Mouse (Mus musculus) limb, embryonic 12.5 days (tissue): ENCODE data around the gene Tfrc. TPM values are rescaled to one million over a fixed set of nuclear protein-coding genes. Genes with fewer than 3 reads are reported as not detected.
A peak's percentile ranks its signal among the peaks of the same experiment; 100 is the strongest.

Source experiments
- ATAC-seq: fragments of 200-750 bp; cut with Nextera tagmentation; 2 replicates; pipeline ENCODE4 v1.8.0; 2017; ENCODE audit warnings: low read depth, moderate TSS enrichment; ENCODE audit not compliant: insufficient number of reproducible peaks, insufficient read depth, low FRiP score, low TSS enrichment
- H3K27ac ChIP-seq: fragments of 300-500 bp; sonication (generic); 2 replicates; pipeline ENCODE4 v1.5.1; 2016; ENCODE audit warnings: mild to moderate bottlenecking, moderate library complexity
- H3K27me3 ChIP-seq: fragments of 300-500 bp; sonication (generic); 2 replicates; pipeline ENCODE4 v1.6.1; 2016; ENCODE audit warnings: mild to moderate bottlenecking, moderate library complexity
- H3K36me3 ChIP-seq: fragments of 300-500 bp; sonication (generic); 2 replicates; pipeline ENCODE4 v1.6.1; 2016; ENCODE audit warnings: mild to moderate bottlenecking, moderate library complexity
- H3K4me1 ChIP-seq: fragments of 300-500 bp; sonication (generic); replicated peaks from 2 replicates; pipeline ENCODE4 v1.6.1; 2016
- H3K4me2 ChIP-seq: fragments of 300-500 bp; sonication (generic); 2 replicates; pipeline ENCODE4 v1.6.1; 2016; ENCODE audit warnings: mild to moderate bottlenecking, moderate library complexity
- H3K4me3 ChIP-seq: fragments of 300-500 bp; sonication (generic); replicated peaks from 2 replicates; pipeline ENCODE4 v1.5.1; 2016; ENCODE audit warnings: mild to moderate bottlenecking
- H3K9ac ChIP-seq: fragments of 300-500 bp; sonication (generic); replicated peaks from 2 replicates; pipeline ENCODE4 v1.6.1; 2016; ENCODE audit warnings: mild to moderate bottlenecking, moderate library complexity
- H3K9me3 ChIP-seq: fragments of 300-500 bp; sonication (generic); 2 replicates; pipeline ENCODE4 v1.6.1; 2016; ENCODE audit warnings: mild to moderate bottlenecking, moderate library complexity
- WGBS: fragments of 180-500 bp; shearing (Covaris S2); methylation state at CpG from one replicate; pipeline ENCODE4 v1.1.7; 2016; 5-methylcytosine and 5-hydroxymethylcytosine counted together
- polyA plus RNA-seq: library from polyadenylated mRNA; unstranded; fragments of >200 nt; fragmentation: Nextera tagmentation; extraction: Ambion mirVana; gene quantifications from 2 replicates; pipeline ENCODE4 v1.2.1, GENCODE M21; 2016

Gene Tfrc
- polyA plus RNA-seq, 1 experiment from 2014 or later, result 40.7 TPM

GRCm38 (mm10) chr16:32613269-32613834, 4.6 kb downstream of the Tfrc start:
- Histone ChIP-seq H3K9ac (no peak overlapping the region), H3K9me3 (no peaks in the 10 kb centered on the region), H3K4me3 (no peak overlapping the region), H3K4me2 (no peak overlapping the region), H3K4me1 (peaks cover 12% of the 10 kb centered on the region), H3K27ac (no peak overlapping the region), H3K36me3 (peaks cover 37% of the 10 kb centered on the region), H3K27me3 (no peaks in the 10 kb centered on the region)
- WGBS, result 85% methylated on average over 3 of the region's 3 CpGs
- ATAC-seq, result no peak

DNA sequence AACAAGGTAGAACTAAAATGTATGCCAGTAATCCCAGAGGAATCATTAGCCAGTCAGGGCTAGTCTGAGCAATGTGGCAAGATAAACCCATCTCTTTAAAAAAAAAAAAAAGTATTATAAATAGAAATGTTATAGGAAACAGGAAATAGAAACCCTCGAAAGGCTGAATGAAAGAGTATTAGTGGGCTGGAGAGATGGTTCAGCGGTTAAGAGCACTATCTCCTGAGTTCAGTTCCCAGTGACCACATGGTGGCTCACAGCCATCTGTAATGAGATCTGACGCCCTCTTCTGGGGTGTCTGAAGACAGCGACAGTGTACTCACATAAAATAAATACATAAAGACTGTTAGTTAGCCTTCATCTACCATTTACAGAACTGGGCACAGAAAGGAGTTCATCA, 5.3 kb downstream of the Tfrc start:
- WGBS, result 67% methylated on average over 4 of the region's 4 CpGs
- no peak for ATAC-seq
- H3K36me3 ChIP-seq, result peaks cover 44% of the 10 kb centered on the region
- H3K27me3 ChIP-seq, result no peaks in the 10 kb centered on the region
- H3K4me2 ChIP-seq, result no peak overlapping the region
- H3K27ac ChIP-seq, result no peak overlapping the region
- peaks cover 12% of the 10 kb centered on the region for H3K4me1 ChIP-seq
- no peak overlapping the region for H3K9ac ChIP-seq
- H3K4me3 ChIP-seq, result no peak overlapping the region
- H3K9me3 ChIP-seq, result no peaks in the 10 kb centered on the region

DNA sequence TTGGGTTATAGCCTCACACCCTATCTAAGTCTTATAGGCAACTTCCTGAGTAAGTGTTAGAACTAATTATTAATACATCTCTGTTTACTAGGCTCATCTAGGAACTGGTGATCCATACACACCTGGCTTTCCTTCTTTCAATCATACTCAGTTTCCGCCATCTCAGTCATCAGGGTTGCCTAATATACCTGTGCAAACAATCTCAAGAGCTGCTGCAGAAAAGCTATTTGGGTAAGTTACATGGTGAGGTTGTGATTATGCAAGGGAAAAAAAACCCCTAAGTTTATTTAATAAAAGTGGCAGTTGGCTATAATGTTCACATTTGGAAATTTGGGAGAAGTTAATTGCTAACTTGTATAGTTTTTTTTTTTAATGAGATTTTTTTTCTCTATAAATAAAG, 10.2 kb downstream of the Tfrc start:
- no peak overlapping the region for H3K27ac ChIP-seq
- peaks cover 86% of the 10 kb centered on the region for H3K36me3 ChIP-seq

GRCm38 (mm10) chr16:32628140-32628539, 19.4 kb downstream of the Tfrc start:
- H3K4me2 ChIP-seq, result no peak overlapping the region
- 91% methylated on average over 8 of the region's 8 CpGs for WGBS
- no peak overlapping the region for H3K27ac ChIP-seq
- H3K36me3 ChIP-seq, result peaks cover 87% of the 10 kb centered on the region
- no peaks in the 10 kb centered on the region for H3K4me1 ChIP-seq
- no peak overlapping the region for H3K4me3 ChIP-seq
- H3K9ac ChIP-seq, result no peak overlapping the region
- ATAC-seq, result no peak
- H3K27me3 ChIP-seq, result no peaks in the 10 kb centered on the region
- H3K9me3 ChIP-seq, result no peaks in the 10 kb centered on the region

More for the DNA sequence above, 10.2 kb downstream of the Tfrc start:
- no peaks in the 10 kb centered on the region for H3K9me3 ChIP-seq
- no peak overlapping the region for H3K9ac ChIP-seq
- H3K4me3 ChIP-seq, result no peak overlapping the region
- no peak for ATAC-seq
- no peak overlapping the region for H3K4me2 ChIP-seq
- 96% methylated on average over 1 of the region's 1 CpGs for WGBS
- H3K27me3 ChIP-seq, result no peaks in the 10 kb centered on the region
- H3K4me1 ChIP-seq, result no peaks in the 10 kb centered on the region

DNA sequence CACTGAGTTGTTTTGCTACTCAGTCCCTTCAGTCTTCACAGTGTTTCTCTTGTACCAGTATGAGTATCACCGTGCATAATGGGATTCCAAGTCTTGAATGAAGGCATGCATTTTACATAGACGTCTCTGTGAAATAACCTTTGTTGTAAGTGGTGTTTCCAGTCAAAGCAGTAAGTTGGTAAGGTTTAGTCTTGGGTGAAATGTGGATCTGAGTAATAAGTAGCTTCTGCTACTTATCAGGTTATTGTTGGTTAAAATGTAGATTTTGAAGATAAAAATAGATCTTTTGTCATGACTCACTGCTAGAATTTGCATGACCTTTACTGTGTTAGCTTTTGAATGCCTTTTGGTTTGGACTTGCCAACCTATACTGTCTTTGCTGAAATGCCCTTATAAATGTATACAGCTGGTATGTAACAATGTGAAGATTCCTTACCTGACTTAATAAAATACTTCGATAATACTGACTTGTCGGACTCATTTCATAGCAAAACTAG, 23.7 kb downstream of the Tfrc start:
- H3K9ac ChIP-seq, result no peak overlapping the region
- no peaks in the 10 kb centered on the region for H3K27me3 ChIP-seq
- 96% methylated on average over 4 of the region's 4 CpGs for WGBS
- no peaks in the 10 kb centered on the region for H3K4me1 ChIP-seq
- H3K4me3 ChIP-seq, result no peak overlapping the region
- H3K36me3 ChIP-seq, result peaks cover 51% of the 10 kb centered on the region
- no peaks in the 10 kb centered on the region for H3K9me3 ChIP-seq
- no peak for ATAC-seq
- no peak overlapping the region for H3K4me2 ChIP-seq
- no peak overlapping the region for H3K27ac ChIP-seq

DNA sequence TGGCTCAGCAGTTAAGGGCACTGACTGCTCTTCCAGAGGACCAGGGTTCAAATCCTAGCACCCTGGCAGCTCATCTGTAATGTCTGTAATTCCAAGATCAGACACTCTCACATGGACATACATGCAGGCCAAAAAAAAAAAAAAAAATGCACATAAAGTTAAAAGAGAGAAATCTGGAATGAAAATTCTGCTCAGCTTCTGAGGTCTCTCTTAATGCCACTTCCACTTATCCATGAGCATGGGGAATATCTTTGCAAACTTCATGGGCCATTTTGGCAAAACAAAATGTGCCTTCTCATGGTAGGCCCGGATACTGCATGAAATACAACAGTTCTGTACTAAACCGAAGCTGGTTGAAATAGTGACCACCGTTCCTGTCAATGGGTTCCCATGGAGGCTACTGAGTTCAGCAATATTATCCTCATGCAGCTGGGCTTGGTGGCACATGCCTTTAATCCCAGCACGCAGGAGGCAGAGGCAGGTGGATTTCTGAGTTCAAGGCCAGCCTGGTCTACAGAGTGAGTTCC, 24.8 kb downstream of the Tfrc start:
- 0 out of 2 replicates have a peak, but pooled peaks cover 2% of the 10 kb centered on the region for H3K4me1 ChIP-seq
- H3K27ac ChIP-seq, result no peak overlapping the region
- 90% methylated on average over 4 of the region's 4 CpGs for WGBS
- H3K27me3 ChIP-seq, result no peaks in the 10 kb centered on the region
- no peak for ATAC-seq
- H3K9ac ChIP-seq, result no peak overlapping the region
- no peak overlapping the region for H3K4me3 ChIP-seq
- no peaks in the 10 kb centered on the region for H3K9me3 ChIP-seq
- no peak overlapping the region for H3K4me2 ChIP-seq
- peaks cover 40% of the 10 kb centered on the region for H3K36me3 ChIP-seq

- H3K4me2 ChIP-seq, result no peak overlapping the region
- WGBS, result 85% methylated on average over 5 of the region's 5 CpGs
- no peaks in the 10 kb centered on the region for H3K27me3 ChIP-seq
- H3K9ac ChIP-seq, result no peak overlapping the region
- no peak for ATAC-seq
- H3K36me3 ChIP-seq, result peaks cover 34% of the 10 kb centered on the region
- H3K27ac ChIP-seq, result no peak overlapping the region
- 0 out of 2 replicates have a peak, but pooled peaks cover 3% of the 10 kb centered on the region for H3K4me1 ChIP-seq
- no peaks in the 10 kb centered on the region for H3K9me3 ChIP-seq
- no peak overlapping the region for H3K4me3 ChIP-seq
Observed at GRCm38 (mm10) chr16:32634183-32634582, 25.5 kb downstream of the Tfrc start.

DNA sequence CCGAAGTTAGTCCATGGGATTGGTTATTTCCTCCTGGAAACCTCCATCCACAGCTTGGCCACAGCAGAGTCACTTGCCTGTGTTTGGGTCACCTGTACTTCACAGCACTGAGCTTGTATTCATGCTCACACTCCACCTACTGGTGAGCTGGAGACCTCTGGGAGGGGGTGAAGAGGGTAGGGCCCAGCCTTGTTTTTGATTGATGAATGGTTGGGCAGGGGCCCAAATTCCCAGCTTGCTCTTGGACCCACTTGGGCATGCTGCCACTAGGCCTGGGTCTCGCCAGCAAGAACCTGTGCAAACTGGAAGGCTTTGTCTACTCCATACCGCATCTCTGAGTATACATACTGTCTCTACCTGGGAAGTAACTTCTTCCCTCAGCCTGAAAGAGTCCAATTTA, 26.6 kb downstream of the Tfrc start:
- Histone ChIP-seq H3K9me3 (no peaks in the 10 kb centered on the region), H3K4me3 (no peak overlapping the region), H3K4me1 (0 out of 2 replicates have a peak, but pooled peaks cover 3% of the 10 kb centered on the region), H3K27ac (no peak overlapping the region), H3K4me2 (no peak overlapping the region), H3K36me3 (peaks cover 23% of the 10 kb centered on the region), H3K9ac (no peak overlapping the region), H3K27me3 (no peaks in the 10 kb centered on the region)
- no peak for ATAC-seq
- WGBS, result 82% methylated on average over 3 of the region's 3 CpGs

DNA sequence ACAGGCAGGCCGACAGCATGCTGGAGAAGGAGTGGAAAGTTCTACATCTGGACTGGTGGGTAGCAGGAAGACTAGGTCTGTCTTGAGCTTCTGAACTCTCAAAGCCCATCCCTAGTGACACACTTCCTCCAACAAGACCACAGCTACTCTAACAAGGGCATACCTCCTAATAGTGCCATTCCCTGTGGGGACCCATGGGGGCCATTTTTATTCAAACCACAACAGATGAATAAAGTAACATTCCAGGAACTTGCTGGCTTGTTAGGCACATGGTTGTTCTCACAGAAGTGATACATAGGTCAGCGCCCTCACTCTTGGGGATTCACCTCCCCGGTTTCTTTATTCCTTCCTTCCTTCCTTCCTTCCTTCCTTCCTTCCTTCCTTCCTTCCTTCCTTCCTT, 27.6 kb downstream of the Tfrc start:
- Histone ChIP-seq H3K4me2 (no peak overlapping the region), H3K27ac (no peak overlapping the region), H3K36me3 (peaks cover 15% of the 10 kb centered on the region; the same call in 1 of the 2 replicates), H3K9ac (no peak overlapping the region), H3K4me3 (no peak overlapping the region), H3K4me1 (0 out of 2 replicates have a peak, but pooled peaks cover 3% of the 10 kb centered on the region), H3K27me3 (no peaks in the 10 kb centered on the region), H3K9me3 (no peaks in the 10 kb centered on the region)
- 84% methylated on average over 3 of the region's 3 CpGs for WGBS
- no peak for ATAC-seq

- WGBS, result 23% methylated on average over 6 of the region's 6 CpGs
- ATAC-seq, result no peak
- H3K4me3 ChIP-seq, result no peak overlapping the region
- H3K4me1 ChIP-seq, result 0 out of 2 replicates have a peak, but pooled peaks cover 3% of the 10 kb centered on the region
- no peaks in the 10 kb centered on the region for H3K27me3 ChIP-seq
- no peaks in the 10 kb centered on the region for H3K9me3 ChIP-seq
- no peak overlapping the region for H3K27ac ChIP-seq
- no peak overlapping the region for H3K9ac ChIP-seq
- H3K4me2 ChIP-seq, result no peak overlapping the region
- H3K36me3 ChIP-seq, result peaks cover 10% of the 10 kb centered on the region; the same call in 1 of the 2 replicates
Observed at GRCm38 (mm10) chr16:32636871-32637521, 28.3 kb downstream of the Tfrc start.

DNA sequence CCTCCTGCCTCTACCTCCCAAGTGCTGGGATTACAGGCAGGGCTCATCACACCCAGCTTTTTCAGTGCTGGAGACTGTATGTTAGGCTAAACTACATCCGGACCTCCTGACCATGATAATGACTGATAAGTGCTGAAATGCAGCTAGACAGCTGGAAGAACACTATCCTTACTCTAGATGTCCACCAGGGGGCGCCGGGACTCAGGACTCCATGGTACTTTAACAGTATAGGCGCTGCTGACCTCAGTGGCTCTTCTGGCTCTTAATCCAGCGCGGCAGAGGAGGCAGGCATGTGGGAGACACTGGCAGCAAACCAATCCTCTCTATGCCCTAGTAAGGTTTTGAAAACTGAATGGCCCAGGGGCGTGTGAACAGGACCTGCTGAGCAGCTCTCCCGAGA, 29.8 kb downstream of the Tfrc start:
- H3K9ac ChIP-seq, result no peak overlapping the region
- no peaks in the 10 kb centered on the region for H3K9me3 ChIP-seq
- ATAC-seq, result peak; percentile 43; the same call in 1 of the 2 replicates
- WGBS, result 12% methylated on average over 8 of the region's 8 CpGs
- H3K36me3 ChIP-seq, result no peaks in the 10 kb centered on the region
- no peak overlapping the region for H3K4me3 ChIP-seq
- H3K27me3 ChIP-seq, result no peaks in the 10 kb centered on the region
- 0 out of 2 replicates have a peak, but pooled peaks cover 8% of the 10 kb centered on the region for H3K4me1 ChIP-seq
- no peak overlapping the region for H3K27ac ChIP-seq
- no peak overlapping the region for H3K4me2 ChIP-seq
